In the genomic region with DNA sequence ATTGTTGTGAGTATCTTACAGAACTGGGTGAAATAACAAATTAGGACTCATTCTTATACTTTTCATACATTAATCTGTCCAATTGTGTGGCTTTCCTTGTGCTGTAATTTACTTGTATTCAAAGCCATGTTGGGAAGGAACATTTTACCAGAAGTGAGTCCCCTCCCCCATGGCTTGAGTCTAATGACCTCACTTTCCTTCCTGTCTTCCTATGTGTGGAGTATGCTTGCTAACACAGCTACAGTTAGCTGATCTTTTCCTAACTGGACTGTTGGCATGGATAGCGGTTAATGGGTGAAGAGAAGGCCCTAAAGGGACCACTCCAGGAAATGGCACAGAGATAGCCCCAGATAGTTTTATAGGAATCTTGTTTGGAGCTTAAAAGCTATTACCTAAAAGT, we compare ENCODE assay signal across 9 mouse cellular contexts. TPM values are rescaled to one million over a fixed set of nuclear protein-coding genes. Genes with fewer than 3 reads are reported as not detected.
DNase-seq lines count a peak whose midpoint lies in the region; ATAC-seq and TF ChIP-seq lines count a peak whose summit lies in the region.
"Had no signal": no experiment of that assay in that cellular context is flagged by ENCODE, and none has a peak within 500 bp of the region (broad histone marks: within the 10 kb centered on the region; RNA-seq: fewer than 3 reads in every experiment).

No protein-coding gene starts in this region.

- H3K4me1 ChIP-seq in kidney, postnatal 0 days (replicated peaks; ENCODE audit: insufficient read depth, low read length) = no peaks in the 10 kb centered on the region
- H3K4me1 ChIP-seq in kidney, embryonic 14.5 days (ENCODE audit: control insufficient read depth, insufficient read depth, low read length) = no peaks in the 10 kb centered on the region
- peaks cover 12% of the 10 kb centered on the region; the same call in 1 of the 2 replicates for H3K4me1 ChIP-seq in heart, embryonic 13.5 days
- no peaks in the 10 kb centered on the region for H3K4me1 ChIP-seq in lung, postnatal 0 days (ENCODE audit: insufficient read depth, low read depth, low read length)

- H3K9ac ChIP-seq in kidney, postnatal 0 days (ENCODE audit: low read depth, low read length) = no peak overlapping the region
- H3K9ac ChIP-seq in kidney, embryonic 14.5 days (ENCODE audit: low read depth, low read length) = no peak overlapping the region
- no peak overlapping the region for H3K9ac ChIP-seq in heart, embryonic 13.5 days
- no peak overlapping the region for H3K9ac ChIP-seq in lung, postnatal 0 days (replicated peaks; ENCODE audit: low read depth)

- ATAC-seq in kidney, postnatal 0 days (replicated peaks; ENCODE audit: low FRiP score, low read depth) = no peak
- ATAC-seq in kidney, embryonic 14.5 days (ENCODE audit: low FRiP score, low TSS enrichment) = no peak
- no peak for ATAC-seq in heart, embryonic 13.5 days (ENCODE audit: extremely low read depth, insufficient number of reproducible peaks, low FRiP score, low TSS enrichment)
- ATAC-seq in lung, postnatal 0 days = peak; percentile 63
- ATAC-seq: hindbrain, embryonic 16.5 days had no signal

- peaks cover 8% of the 10 kb centered on the region for H3K36me3 ChIP-seq in kidney, postnatal 0 days (ENCODE audit: insufficient read depth, low read length)
- peaks cover 13% of the 10 kb centered on the region; the same call in 1 of the 2 replicates for H3K36me3 ChIP-seq in kidney, embryonic 14.5 days (ENCODE audit: control insufficient read depth, insufficient read depth, low read length)
- H3K36me3 ChIP-seq in heart, embryonic 13.5 days = peaks cover 17% of the 10 kb centered on the region
- no peaks in the 10 kb centered on the region for H3K36me3 ChIP-seq in lung, postnatal 0 days (ENCODE audit: insufficient read depth, low read length)

- no peak overlapping the region for H3K4me3 ChIP-seq in kidney, postnatal 0 days (replicated peaks; ENCODE audit: low read depth, low read length)
- no peak overlapping the region for H3K4me3 ChIP-seq in kidney, embryonic 14.5 days (ENCODE audit: low read length)
- H3K4me3 ChIP-seq in heart, embryonic 13.5 days = no peak overlapping the region
- H3K4me3 ChIP-seq in lung, postnatal 0 days (ENCODE audit: low read depth, low read length) = no peak overlapping the region

- H3K27ac ChIP-seq in kidney, postnatal 0 days = no peak overlapping the region
- no peak overlapping the region for H3K27ac ChIP-seq in kidney, embryonic 14.5 days (ENCODE audit: low read depth, low read length)
- H3K27ac ChIP-seq in heart, embryonic 13.5 days (replicated peaks) = peak overlapping the region; percentile 80
- H3K27ac ChIP-seq in lung, postnatal 0 days (ENCODE audit: low read length) = peak overlapping the region; percentile 55

- H3K4me2 ChIP-seq in kidney, postnatal 0 days (ENCODE audit: low read length) = no peak overlapping the region
- no peak overlapping the region for H3K4me2 ChIP-seq in kidney, embryonic 14.5 days (replicated peaks; ENCODE audit: low read depth, low read length)
- H3K4me2 ChIP-seq in heart, embryonic 13.5 days = 0 out of 2 replicates have a peak overlapping the region, but pooled peaks have one; percentile 2
- 0 out of 2 replicates have a peak overlapping the region, but pooled peaks have one; percentile 14 for H3K4me2 ChIP-seq in lung, postnatal 0 days (replicated peaks; ENCODE audit: low read depth, low read length)

- WGBS in kidney, postnatal 0 days = 87% methylated on average over 1 of the region's 1 CpGs
- WGBS in kidney, embryonic 14.5 days = 68% methylated on average over 1 of the region's 1 CpGs
- 65% methylated on average over 1 of the region's 1 CpGs for whole genome bisulfite sequencing in heart, embryonic 13.5 days
- 59% methylated on average over 1 of the region's 1 CpGs for whole genome bisulfite sequencing in lung, postnatal 0 days

- DNase-seq in kidney, postnatal 0 days (ENCODE audit: low spot score) = peak; percentile 42
- DNase-seq in c-Kit-positive CD71-negative TER-119-negative erythroid progenitor cells, embryonic 14.5 days (ENCODE audit: low read depth) = peak; percentile 33
- DNase-seq in lung, postnatal 0 days (ENCODE audit: low spot score) = peak; percentile 38
- no peak for DNase-seq in right cerebral cortex, postnatal 4 days
- DNase-seq in right cerebral cortex, adult 2 months (ENCODE audit: low spot score in 2 of 2) = no peak
- DNase-seq: cerebellum, adult 11-12 months had no signal

- H3K27me3 ChIP-seq in kidney, postnatal 0 days (ENCODE audit: insufficient read depth, low read length) = no peaks in the 10 kb centered on the region
- H3K27me3 ChIP-seq in kidney, embryonic 14.5 days (ENCODE audit: control insufficient read depth, insufficient read depth, low read length) = no peaks in the 10 kb centered on the region
- no peaks in the 10 kb centered on the region for H3K27me3 ChIP-seq in heart, embryonic 13.5 days (replicated peaks)
- no peaks in the 10 kb centered on the region for H3K27me3 ChIP-seq in lung, postnatal 0 days (replicated peaks; ENCODE audit: insufficient read depth, low read length)

- TF ChIP-seq EP300 in lung, postnatal 0 days (IDR thresholded peaks at IDR 0.05) = peak; percentile 27; the same call in 1 of the 2 replicates

- no peaks in the 10 kb centered on the region for H3K9me3 ChIP-seq in kidney, postnatal 0 days (replicated peaks; ENCODE audit: low read length)
- no peaks in the 10 kb centered on the region for H3K9me3 ChIP-seq in kidney, embryonic 14.5 days (ENCODE audit: control insufficient read depth, low read length)
- H3K9me3 ChIP-seq in heart, embryonic 13.5 days = no peaks in the 10 kb centered on the region
- no peaks in the 10 kb centered on the region for H3K9me3 ChIP-seq in lung, postnatal 0 days (ENCODE audit: low read length)

- TF ChIP-seq CTCF in kidney, postnatal 0 days (IDR thresholded peaks at IDR 0.05; ENCODE audit: low read depth) = no peak
- TF ChIP-seq CTCF in lung, postnatal 0 days (IDR thresholded peaks at IDR 0.05) = no peak

RNA-seq across cellular contexts. Expression of a gene that starts 13.8 kb away (rescaled TPM):
- 20.0 and 20.5 TPM in 2 replicates for polyA plus RNA-seq in kidney, postnatal 0 days (2015; fragmentation: Nextera tagmentation; extraction: Ambion mirVana)
- polyA plus RNA-seq in kidney, embryonic 14.5 days (2014; fragmentation: Nextera tagmentation; extraction: Ambion mirVana) = 23.2 and 25.7 TPM in 2 replicates
- polyA plus RNA-seq in heart, embryonic 13.5 days (2015; fragmentation: Nextera tagmentation; extraction: Ambion mirVana) = 20.5 and 21.3 TPM in 2 replicates
- polyA plus RNA-seq in lung, postnatal 0 days (2015; fragmentation: Nextera tagmentation; extraction: Ambion mirVana) = 25.3 and 26.0 TPM in 2 replicates

RNA-seq across cellular contexts. Expression of a gene that starts 32.4 kb away (rescaled TPM):
- 10.5 and 10.8 TPM in 2 replicates for polyA plus RNA-seq in kidney, postnatal 0 days (2015; fragmentation: Nextera tagmentation; extraction: Ambion mirVana)
- 10.3 and 11.3 TPM in 2 replicates for polyA plus RNA-seq in kidney, embryonic 14.5 days (2014; fragmentation: Nextera tagmentation; extraction: Ambion mirVana)
- polyA plus RNA-seq in heart, embryonic 13.5 days (2015; fragmentation: Nextera tagmentation; extraction: Ambion mirVana) = 9.0 and 11.0 TPM in 2 replicates
- 5.1 and 5.7 TPM in 2 replicates for polyA plus RNA-seq in lung, postnatal 0 days (2015; fragmentation: Nextera tagmentation; extraction: Ambion mirVana)

Comparison
In these comparisons a context has a peak if more than half of its experiments do, and no peak if none do; other contexts are left out.
1. DNase-seq: peak in kidney, postnatal 0 days (single experiment), c-Kit-positive CD71-negative TER-119-negative erythroid progenitor cells, embryonic 14.5 days (single experiment) and lung, postnatal 0 days (single experiment); none in right cerebral cortex, postnatal 4 days (single experiment) and right cerebral cortex, adult 2 months (0 of 2).
2. H3K27ac ChIP-seq: peak in heart, embryonic 13.5 days (single experiment) and lung, postnatal 0 days (single experiment); none in kidney, postnatal 0 days (single experiment) and kidney, embryonic 14.5 days (single experiment).
3. H3K4me2 ChIP-seq: peak in heart, embryonic 13.5 days (single experiment) and lung, postnatal 0 days (single experiment); none in kidney, postnatal 0 days (single experiment) and kidney, embryonic 14.5 days (single experiment).